Mouse (Mus musculus): ENCODE results near the gene Gm20388. TPM values are rescaled to one million over a fixed set of nuclear protein-coding genes. Genes with fewer than 3 reads are reported as not detected.
A peak's percentile ranks its signal among the peaks of the same experiment; 100 is the strongest.

Gene Gm20388
- polyA plus RNA-seq, 1 experiment from 2014 or later: not detected

DNA sequence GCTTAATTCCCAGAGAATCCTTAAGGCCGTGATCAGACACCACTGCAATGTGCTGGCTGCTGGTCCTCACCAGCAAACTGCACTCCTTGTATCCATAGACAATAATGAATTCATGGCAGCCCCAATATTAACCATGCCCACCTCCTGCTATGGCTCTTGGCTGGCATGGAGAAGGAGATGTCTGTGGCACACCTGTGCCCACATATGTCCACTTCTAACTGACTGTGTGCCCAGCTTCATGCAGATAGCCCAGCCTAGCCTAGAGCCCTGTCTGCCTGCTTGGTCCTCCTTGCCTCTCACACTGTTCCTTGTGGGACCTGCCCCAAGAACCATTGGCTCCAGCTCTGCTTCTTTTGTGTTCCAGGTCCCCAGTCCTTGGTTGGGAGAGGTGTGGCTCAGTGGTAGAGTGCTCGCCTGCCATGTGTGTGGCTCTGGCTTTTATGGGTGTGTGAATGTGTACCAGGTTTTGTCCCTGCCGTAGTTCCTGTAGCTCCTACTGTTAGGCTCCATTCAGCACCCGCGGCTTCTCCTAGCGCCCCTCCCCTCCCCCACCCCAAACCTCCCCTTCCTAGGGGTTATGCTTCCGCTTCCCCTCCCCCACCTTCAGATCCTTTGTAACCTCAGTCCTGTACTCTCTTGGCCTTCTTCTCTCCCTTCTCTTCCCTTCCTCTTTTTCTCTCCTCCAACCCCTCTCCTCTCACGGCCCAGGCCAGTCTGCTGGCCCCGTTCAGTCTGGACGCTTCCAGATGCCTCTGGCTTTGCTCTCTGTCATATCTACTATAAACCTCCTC is 2646.8 kb downstream of the Gm20388 start:
- H3K36me3 ChIP-seq (ENCODE audit: control insufficient read depth, insufficient read depth): no peaks in the 10 kb centered on the region
- no peak overlapping the region for H3K9ac ChIP-seq (ENCODE audit: low read depth, low read length)
- TF ChIP-seq CTCF (IDR thresholded peaks at IDR 0.05; ENCODE audit: low read depth): no peak
- H3K27me3 ChIP-seq (replicated peaks; ENCODE audit: control insufficient read depth, insufficient read depth, low read length): no peaks in the 10 kb centered on the region
- 44% methylated on average over 10 of the region's 10 CpGs for WGBS
- H3K9me3 ChIP-seq (ENCODE audit: control insufficient read depth): no peaks in the 10 kb centered on the region
- no peak overlapping the region for H3K4me2 ChIP-seq (replicated peaks; ENCODE audit: low read depth)
- H3K27ac ChIP-seq (ENCODE audit: low read depth, low read length): no peak overlapping the region
- no peak overlapping the region for H3K4me3 ChIP-seq (ENCODE audit: low read depth, low read length)
- H3K4me1 ChIP-seq (replicated peaks; ENCODE audit: control insufficient read depth, insufficient read depth, low read length): no peaks in the 10 kb centered on the region
- no peak for ATAC-seq

DNA sequence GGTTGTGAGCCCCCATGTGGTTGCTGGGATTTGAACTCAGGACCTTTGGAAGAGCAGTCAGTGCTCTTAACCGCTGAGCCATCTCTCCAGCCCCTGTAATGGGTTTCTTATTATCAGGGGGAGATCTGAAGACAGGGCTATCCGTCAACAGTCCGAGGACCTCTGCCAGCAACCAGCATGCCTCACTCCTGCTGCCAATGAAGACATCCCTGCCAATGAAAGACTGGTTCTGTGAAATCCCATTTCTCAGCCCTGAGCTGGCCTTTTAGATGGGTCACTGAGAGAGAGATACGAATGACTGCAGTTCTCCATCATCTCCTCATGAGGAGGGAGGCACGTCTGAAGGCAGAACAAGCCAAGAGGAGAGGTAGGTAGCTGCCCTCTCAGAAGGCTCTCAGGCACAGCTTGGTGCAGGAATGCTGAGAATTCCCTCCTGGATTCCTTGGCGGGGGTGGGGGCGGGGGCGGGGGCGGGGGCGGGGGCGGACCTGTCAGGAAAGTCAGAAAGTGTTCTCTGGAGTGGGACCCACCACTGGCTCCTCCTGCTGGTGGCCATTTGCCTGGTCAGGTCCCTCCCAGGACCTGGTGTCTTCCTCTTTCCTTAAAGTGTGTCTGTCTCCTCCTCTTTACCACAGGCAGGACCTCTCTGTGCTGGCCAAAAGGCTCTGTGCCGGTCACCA is 2648.2 kb downstream of the Gm20388 start:
- H3K27ac ChIP-seq (ENCODE audit: low read depth, low read length): no peak overlapping the region
- no peak overlapping the region for H3K9ac ChIP-seq (ENCODE audit: low read depth, low read length)
- no peaks in the 10 kb centered on the region for H3K9me3 ChIP-seq (ENCODE audit: control insufficient read depth)
- H3K36me3 ChIP-seq (ENCODE audit: control insufficient read depth, insufficient read depth): no peaks in the 10 kb centered on the region
- no peak for ATAC-seq
- 26% methylated on average over 10 of the region's 12 CpGs for WGBS
- no peak overlapping the region for H3K4me2 ChIP-seq (replicated peaks; ENCODE audit: low read depth)
- TF ChIP-seq CTCF (IDR thresholded peaks at IDR 0.05; ENCODE audit: low read depth): peak; percentile 45
- no peaks in the 10 kb centered on the region for H3K4me1 ChIP-seq (replicated peaks; ENCODE audit: control insufficient read depth, insufficient read depth, low read length)
- no peak overlapping the region for H3K4me3 ChIP-seq (ENCODE audit: low read depth, low read length)
- no peaks in the 10 kb centered on the region for H3K27me3 ChIP-seq (replicated peaks; ENCODE audit: control insufficient read depth, insufficient read depth, low read length)

DNA sequence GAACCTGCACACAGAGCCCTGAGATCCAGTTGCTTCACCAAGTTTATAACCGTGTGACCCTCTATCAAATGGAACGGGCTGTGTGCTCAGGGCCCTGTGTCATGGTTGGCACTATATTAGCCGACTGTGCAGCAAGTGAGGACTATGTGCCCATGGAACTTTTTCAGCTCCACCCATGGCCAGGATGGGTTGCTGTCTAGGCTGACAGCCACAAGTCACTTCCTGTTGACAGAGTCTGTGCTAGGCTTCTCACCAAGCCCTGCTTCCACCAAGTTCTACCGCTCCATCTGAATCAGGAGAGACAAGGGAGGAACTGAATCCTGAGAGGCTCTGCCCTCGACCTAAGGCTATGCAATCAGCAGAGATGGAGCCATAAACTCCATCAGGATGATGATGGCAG is 2650.6 kb downstream of the Gm20388 start:
- no peak overlapping the region for H3K4me2 ChIP-seq (replicated peaks; ENCODE audit: low read depth)
- no peaks in the 10 kb centered on the region for H3K36me3 ChIP-seq (ENCODE audit: control insufficient read depth, insufficient read depth)
- WGBS: 74% methylated on average over 5 of the region's 5 CpGs
- H3K4me3 ChIP-seq (ENCODE audit: low read depth, low read length): no peak overlapping the region
- no peak overlapping the region for H3K27ac ChIP-seq (ENCODE audit: low read depth, low read length)
- no peaks in the 10 kb centered on the region for H3K9me3 ChIP-seq (ENCODE audit: control insufficient read depth)
- ATAC-seq: no peak
- H3K9ac ChIP-seq (ENCODE audit: low read depth, low read length): no peak overlapping the region
- no peak for TF ChIP-seq CTCF (IDR thresholded peaks at IDR 0.05; ENCODE audit: low read depth)
- H3K4me1 ChIP-seq (replicated peaks; ENCODE audit: control insufficient read depth, insufficient read depth, low read length): no peaks in the 10 kb centered on the region
- H3K27me3 ChIP-seq (replicated peaks; ENCODE audit: control insufficient read depth, insufficient read depth, low read length): no peaks in the 10 kb centered on the region

DNA sequence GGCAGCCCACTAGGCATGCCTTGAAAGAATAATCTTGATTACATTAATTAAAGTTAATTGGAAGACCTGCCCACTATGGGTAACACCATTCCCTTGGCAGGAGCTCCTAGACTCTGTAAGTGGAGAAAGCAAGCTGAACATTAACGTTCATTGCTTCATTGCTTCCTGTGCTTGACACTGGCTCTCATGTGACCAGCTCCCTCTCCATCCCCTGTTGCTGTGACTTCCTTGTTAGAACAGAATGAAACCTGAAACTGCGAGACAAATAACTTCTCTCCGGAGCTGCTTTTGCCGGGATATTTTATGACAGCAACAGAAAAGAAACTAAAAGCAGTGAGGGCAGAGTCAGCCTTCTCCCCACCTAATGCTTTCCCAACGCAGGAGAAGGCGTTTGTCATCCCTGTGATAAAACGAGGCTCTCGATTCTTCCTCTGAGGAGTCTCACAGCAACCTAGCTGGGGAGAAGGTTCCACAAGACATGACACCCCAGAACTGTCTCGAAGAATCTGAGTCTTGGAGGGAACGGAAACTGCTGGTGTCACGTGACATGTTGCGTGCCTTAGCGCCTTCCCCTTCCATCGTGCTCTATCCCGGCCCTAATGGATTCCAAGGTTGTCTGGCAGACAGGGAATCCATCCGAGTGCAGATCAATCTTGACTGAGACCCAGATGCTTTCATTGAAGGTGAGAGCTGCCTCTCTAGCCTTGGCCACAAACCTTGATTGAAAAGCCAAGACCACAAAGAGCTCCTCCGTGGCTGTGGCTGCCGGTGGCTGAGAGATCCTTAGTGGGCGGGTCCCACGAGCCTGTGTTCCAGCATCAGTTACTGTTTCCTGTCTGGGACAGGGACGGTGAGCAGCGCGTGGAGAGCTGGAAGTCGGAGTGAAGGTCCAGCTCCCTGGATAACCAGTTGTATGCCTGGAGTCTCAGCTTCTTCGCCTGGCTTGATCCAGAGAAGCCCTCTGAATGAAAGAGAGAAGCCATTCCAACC is 2654.0 kb downstream of the Gm20388 start:
- no peak for TF ChIP-seq CTCF (IDR thresholded peaks at IDR 0.05; ENCODE audit: low read depth)
- peaks cover 7% of the 10 kb centered on the region; the same call in 1 of the 2 replicates for H3K4me1 ChIP-seq (replicated peaks; ENCODE audit: control insufficient read depth, insufficient read depth, low read length)
- no peaks in the 10 kb centered on the region for H3K9me3 ChIP-seq (ENCODE audit: control insufficient read depth)
- H3K4me2 ChIP-seq (replicated peaks; ENCODE audit: low read depth): no peak overlapping the region
- H3K9ac ChIP-seq (ENCODE audit: low read depth, low read length): no peak overlapping the region
- 65% methylated on average over 25 of the region's 25 CpGs for WGBS
- H3K27ac ChIP-seq (ENCODE audit: low read depth, low read length): no peak overlapping the region
- no peak overlapping the region for H3K4me3 ChIP-seq (ENCODE audit: low read depth, low read length)
- no peak for ATAC-seq
- peaks cover 2% of the 10 kb centered on the region; the same call in 1 of the 2 replicates for H3K36me3 ChIP-seq (ENCODE audit: control insufficient read depth, insufficient read depth)
- no peaks in the 10 kb centered on the region for H3K27me3 ChIP-seq (replicated peaks; ENCODE audit: control insufficient read depth, insufficient read depth, low read length)

DNA sequence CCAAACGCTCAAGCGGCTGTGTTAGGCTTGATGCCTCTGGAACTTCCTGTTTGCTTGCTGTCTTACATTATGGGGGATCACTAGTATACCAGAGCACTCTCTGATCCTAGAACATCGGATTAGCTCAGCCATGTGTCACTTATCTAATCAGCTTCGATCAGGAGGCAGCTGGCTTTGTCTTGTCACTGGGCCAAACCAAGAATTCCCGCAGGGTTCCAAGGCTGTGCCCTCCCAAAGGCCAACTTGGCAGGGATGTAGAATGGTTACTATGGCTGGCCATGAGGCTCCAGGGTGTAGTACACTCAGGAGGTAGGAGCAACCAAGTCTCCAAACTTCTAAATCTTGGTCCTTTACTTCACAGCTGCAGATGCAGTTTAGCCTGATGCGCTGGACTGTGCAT is 2656.1 kb downstream of the Gm20388 start:
- ATAC-seq: no peak
- Histone ChIP-seq H3K4me2 (replicated peaks; ENCODE audit: low read depth) (peak overlapping the region; percentile 92), H3K4me3 (ENCODE audit: low read depth, low read length) (peak overlapping the region; percentile 81), H3K9ac (ENCODE audit: low read depth, low read length) (peak overlapping the region; percentile 85; the same call in 1 of the 2 replicates), H3K27me3 (replicated peaks; ENCODE audit: control insufficient read depth, insufficient read depth, low read length) (no peaks in the 10 kb centered on the region), H3K36me3 (ENCODE audit: control insufficient read depth, insufficient read depth) (peaks cover 23% of the 10 kb centered on the region), H3K9me3 (ENCODE audit: control insufficient read depth) (no peaks in the 10 kb centered on the region), H3K4me1 (replicated peaks; ENCODE audit: control insufficient read depth, insufficient read depth, low read length) (peaks cover 7% of the 10 kb centered on the region; the same call in 1 of the 2 replicates), H3K27ac (ENCODE audit: low read depth, low read length) (peak overlapping the region; percentile 90)
- no peak for TF ChIP-seq CTCF (IDR thresholded peaks at IDR 0.05; ENCODE audit: low read depth)
- 24% methylated on average over 6 of the region's 6 CpGs for WGBS
